Mouse (Mus musculus): ENCODE measurements around the gene Srgn. TPM values are rescaled to one million over a fixed set of nuclear protein-coding genes. Genes with fewer than 3 reads are reported as not detected.
"Not testable (repeated sequence)": the region's sequence is repeated elsewhere in the genome, so short reads cannot be mapped to it uniquely, and the experiment has no call there.

Gene Srgn
- polyA plus RNA-seq, 1 experiment, result 107 TPM

GRCm38 (mm10) chr10:62500088-62500915, 26.9 kb downstream of the Srgn start:
- no peak overlapping the region for H3K4me3 ChIP-seq (ENCODE audit: control insufficient read depth, insufficient read depth, low read length)
- H3K4me1 ChIP-seq (replicated peaks; ENCODE audit: control insufficient read depth, insufficient read depth, low read length), result peaks cover 18% of the 10 kb centered on the region
- TF ChIP-seq POLR2A (IDR thresholded peaks at IDR 0.05; ENCODE audit: control insufficient read depth, extremely low read depth, insufficient read depth, low read length, poor library complexity), result no peak
- TF ChIP-seq CTCF (IDR thresholded peaks at IDR 0.05; ENCODE audit: borderline replicate concordance, control insufficient read depth, extremely low read depth, insufficient read depth, low read length, poor library complexity), result no peak
- peaks cover 5% of the 10 kb centered on the region for H3K36me3 ChIP-seq (ENCODE audit: control insufficient read depth, insufficient read depth, low read length)
- no peaks in the 10 kb centered on the region for H3K27me3 ChIP-seq (ENCODE audit: control insufficient read depth, insufficient read depth, low read length)
- peak overlapping the region; percentile 61; the same call in 1 of the 2 replicates for H3K27ac ChIP-seq (ENCODE audit: control insufficient read depth, insufficient read depth, low read length)
- DNase-seq, result peak; percentile 79
- 23% methylated on average over 15 of the region's 15 CpGs for WGBS

- H3K4me1 ChIP-seq (replicated peaks; ENCODE audit: control insufficient read depth, insufficient read depth, low read length); DNase-seq; H3K4me3 ChIP-seq (ENCODE audit: control insufficient read depth, insufficient read depth, low read length); H3K27me3 ChIP-seq (ENCODE audit: control insufficient read depth, insufficient read depth, low read length); H3K27ac ChIP-seq (ENCODE audit: control insufficient read depth, insufficient read depth, low read length): not testable (repeated sequence)
- WGBS, result 83% methylated on average over 3 of the region's 3 CpGs
- H3K36me3 ChIP-seq (ENCODE audit: control insufficient read depth, insufficient read depth, low read length), result peaks cover 20% of the 10 kb centered on the region
Observed at GRCm38 (mm10) chr10:62491681-62492080, 35.6 kb downstream of the Srgn start.

DNA sequence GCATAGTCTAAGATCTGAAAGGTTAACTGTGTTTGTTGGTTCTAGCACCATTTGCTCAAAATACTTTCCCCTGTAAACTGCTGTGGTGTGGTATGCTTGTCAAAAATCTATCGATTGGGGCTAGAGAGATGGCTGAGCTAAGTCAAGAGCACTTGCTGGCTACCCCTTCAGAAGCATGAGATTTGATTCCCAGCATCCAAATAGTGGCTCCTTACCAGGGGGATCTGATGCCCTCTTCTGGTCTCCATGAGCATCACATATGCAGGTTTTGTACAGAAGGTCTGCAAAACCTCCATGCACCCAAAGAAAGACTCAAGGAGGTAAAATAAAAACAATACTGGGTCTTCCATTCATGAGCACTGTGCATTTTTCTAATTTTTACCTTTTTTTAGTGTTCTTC, 39.0 kb downstream of the Srgn start:
- TF ChIP-seq POLR2A (IDR thresholded peaks at IDR 0.05; ENCODE audit: control insufficient read depth, extremely low read depth, insufficient read depth, low read length, poor library complexity) (no peak), CTCF (IDR thresholded peaks at IDR 0.05; ENCODE audit: borderline replicate concordance, control insufficient read depth, extremely low read depth, insufficient read depth, low read length, poor library complexity) (no peak)
- Histone ChIP-seq H3K4me1 (replicated peaks; ENCODE audit: control insufficient read depth, insufficient read depth, low read length) (no peaks in the 10 kb centered on the region), H3K27me3 (ENCODE audit: control insufficient read depth, insufficient read depth, low read length) (no peaks in the 10 kb centered on the region), H3K36me3 (ENCODE audit: control insufficient read depth, insufficient read depth, low read length) (peaks cover 4% of the 10 kb centered on the region), H3K27ac (ENCODE audit: control insufficient read depth, insufficient read depth, low read length) (no peak overlapping the region), H3K4me3 (ENCODE audit: control insufficient read depth, insufficient read depth, low read length) (no peak overlapping the region)
- WGBS, result 19% methylated on average over 1 of the region's 1 CpGs
- DNase-seq, result peak; percentile 52

DNA sequence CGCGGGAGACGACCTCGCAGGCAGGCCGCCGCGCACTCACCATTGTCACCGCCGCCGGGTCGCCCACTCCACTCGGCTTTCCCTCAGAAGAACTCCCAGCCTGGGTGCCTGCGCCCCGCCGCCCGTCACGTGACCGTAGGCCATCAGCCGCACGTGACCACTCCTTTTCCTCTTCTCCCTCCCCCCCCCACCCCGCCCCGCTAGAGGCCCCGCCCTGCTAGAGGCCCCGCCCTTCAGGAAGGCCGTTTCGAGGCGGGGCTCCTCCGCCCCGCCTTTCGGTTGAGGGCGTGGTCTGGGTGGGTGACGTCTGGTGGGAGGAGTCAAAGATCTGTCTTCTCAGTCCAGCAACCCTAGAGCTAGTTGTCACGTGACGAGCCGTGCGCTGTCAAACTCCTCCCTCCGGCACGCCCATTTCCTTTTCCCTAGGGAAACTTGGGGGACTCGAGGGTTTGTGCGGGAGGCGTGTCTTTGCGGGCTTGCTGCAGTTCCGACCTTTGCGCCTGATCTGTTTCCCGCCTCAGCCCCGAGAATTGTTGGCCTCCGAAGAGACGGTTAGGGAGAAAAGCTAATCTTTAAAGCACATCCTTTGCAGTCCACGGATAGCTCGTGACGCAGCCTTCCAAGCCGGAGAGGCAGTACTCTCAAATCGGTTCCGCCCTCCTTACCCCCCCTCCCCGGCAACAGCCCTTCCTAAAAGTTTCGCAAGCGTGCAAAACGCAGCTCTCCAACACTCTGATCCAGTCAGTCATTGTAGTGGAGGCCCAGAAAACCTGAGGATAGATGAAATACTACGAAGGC, 40.4 kb downstream of the Srgn start, which contains the start of gene Vps26a:
Gene Vps26a (minus strand): TSS at position 188 of the 798 bp plus-strand sequence.
- no peaks in the 10 kb centered on the region for H3K4me1 ChIP-seq (replicated peaks; ENCODE audit: control insufficient read depth, insufficient read depth, low read length)
- under 1% methylated on average over 59 of the region's 59 CpGs for WGBS
- DNase-seq, result peak; percentile 99
- H3K27ac ChIP-seq (ENCODE audit: control insufficient read depth, insufficient read depth, low read length), result peak within 1 kb of the TSS; percentile 40; the same call in 1 of the 2 replicates
- peak within 1 kb of the TSS; percentile 91 for H3K4me3 ChIP-seq (ENCODE audit: control insufficient read depth, insufficient read depth, low read length)
- no peaks in the 10 kb centered on the region for H3K36me3 ChIP-seq (ENCODE audit: control insufficient read depth, insufficient read depth, low read length)
- TF ChIP-seq CTCF (IDR thresholded peaks at IDR 0.05; ENCODE audit: borderline replicate concordance, control insufficient read depth, extremely low read depth, insufficient read depth, low read length, poor library complexity), result no peak; the same call in 1 of the 2 replicates
- TF ChIP-seq POLR2A (IDR thresholded peaks at IDR 0.05; ENCODE audit: control insufficient read depth, extremely low read depth, insufficient read depth, low read length, poor library complexity), result peak; percentile 43; the same call in 1 of the 2 replicates
- H3K27me3 ChIP-seq (ENCODE audit: control insufficient read depth, insufficient read depth, low read length), result no peaks in the 10 kb centered on the region

DNA sequence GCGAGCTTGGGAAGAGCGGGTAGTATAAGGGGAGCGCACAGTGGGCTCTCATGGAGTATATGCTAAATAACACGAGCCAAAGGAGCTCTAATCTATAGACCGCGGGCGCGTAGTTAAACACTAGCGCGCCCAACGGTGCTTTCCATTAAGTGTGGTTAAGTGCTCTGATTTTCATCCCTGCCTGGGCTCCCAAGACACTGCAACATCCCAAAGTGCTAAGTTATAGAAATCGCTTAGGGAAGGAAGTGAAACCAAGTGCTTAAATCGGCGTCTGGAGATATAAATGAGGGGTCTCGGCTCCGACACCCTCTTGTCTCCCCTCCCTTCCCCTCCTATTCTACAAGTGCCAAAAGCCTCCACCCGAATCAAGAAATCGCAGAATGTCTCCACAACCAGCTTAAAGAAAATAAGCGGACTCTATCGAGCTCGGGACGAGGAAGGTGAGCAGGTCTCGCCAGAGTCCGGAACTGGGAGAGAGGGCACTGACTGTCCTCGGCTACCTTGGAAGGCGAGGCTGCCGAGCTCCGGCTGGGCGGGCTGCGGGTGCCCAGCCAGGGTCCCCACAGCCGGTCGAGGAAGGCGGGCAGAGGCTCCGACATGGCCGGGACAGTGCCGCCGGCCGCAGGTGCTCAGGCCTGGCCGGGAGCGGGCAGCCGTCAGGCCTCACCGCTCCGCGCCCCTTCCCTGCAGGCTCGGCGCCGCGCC, 41.2 kb downstream of the Srgn start:
- Histone ChIP-seq H3K4me3 (ENCODE audit: control insufficient read depth, insufficient read depth, low read length) (peak overlapping the region; percentile 91), H3K27me3 (ENCODE audit: control insufficient read depth, insufficient read depth, low read length) (no peaks in the 10 kb centered on the region), H3K36me3 (ENCODE audit: control insufficient read depth, insufficient read depth, low read length) (no peaks in the 10 kb centered on the region), H3K4me1 (replicated peaks; ENCODE audit: control insufficient read depth, insufficient read depth, low read length) (no peaks in the 10 kb centered on the region), H3K27ac (ENCODE audit: control insufficient read depth, insufficient read depth, low read length) (peak overlapping the region; percentile 40; the same call in 1 of the 2 replicates)
- TF ChIP-seq CTCF (IDR thresholded peaks at IDR 0.05; ENCODE audit: borderline replicate concordance, control insufficient read depth, extremely low read depth, insufficient read depth, low read length, poor library complexity) (peak; percentile 37; the same call in 1 of the 2 replicates), POLR2A (IDR thresholded peaks at IDR 0.05; ENCODE audit: control insufficient read depth, extremely low read depth, insufficient read depth, low read length, poor library complexity) (no peak)
- peak; percentile 30 for DNase-seq
- WGBS, result under 1% methylated on average over 43 of the region's 48 CpGs

All from thymus, adult 2 months (tissue).